Mouse (Mus musculus) stomach, postnatal 0 days (tissue): ENCODE data around the gene Dot1l. TPM values are rescaled to one million over a fixed set of nuclear protein-coding genes. Genes with fewer than 3 reads are reported as not detected.

ENCODE experiments used
- ATAC-seq: fragments of 200-750 bp; cut with Nextera tagmentation; 2 replicates; pipeline ENCODE4 v1.8.0; 2017; ENCODE audit not compliant: low FRiP score, low TSS enrichment
- DNase-seq: peaks from one replicate; pipeline ENCODE4 v3.0.0-alpha.2; 2016; ENCODE audit warnings: low spot score
- H3K27ac ChIP-seq: fragments of 300-500 bp; sonication (generic); replicated peaks from 2 replicates; pipeline ENCODE4 v1.5.1; 2014; ENCODE audit warnings: mild to moderate bottlenecking, control low read depth
- H3K27me3 ChIP-seq: fragments of 300-500 bp; sonication (generic); 2 replicates; pipeline ENCODE4 v1.6.1; 2014; ENCODE audit warnings: low read length; ENCODE audit not compliant: control insufficient read depth, insufficient read depth
- H3K36me3 ChIP-seq: fragments of 300-500 bp; sonication (generic); 2 replicates; pipeline ENCODE4 v1.6.1; 2014; ENCODE audit warnings: low read length, mixed read lengths; ENCODE audit not compliant: control insufficient read depth, insufficient read depth
- H3K4me1 ChIP-seq: fragments of 300-500 bp; sonication (generic); replicated peaks from 2 replicates; pipeline ENCODE4 v1.6.1; 2014; ENCODE audit warnings: antibody characterized with exemption; ENCODE audit not compliant: control insufficient read depth, insufficient read depth
- H3K4me2 ChIP-seq: fragments of 300-500 bp; sonication (generic); replicated peaks from 2 replicates; pipeline ENCODE4 v1.6.1; 2014; ENCODE audit warnings: low read depth, mild to moderate bottlenecking, control low read depth, moderate library complexity
- H3K4me3 ChIP-seq: fragments of 300-500 bp; sonication (generic); 2 replicates; pipeline ENCODE4 v1.5.1; 2014; ENCODE audit warnings: low read depth, low read length, control low read depth
- H3K9ac ChIP-seq: fragments of 300-500 bp; sonication (generic); 2 replicates; pipeline ENCODE4 v1.6.1; 2014; ENCODE audit warnings: mild to moderate bottlenecking, low read length, control low read depth, mixed read lengths
- H3K9me3 ChIP-seq: fragments of 300-500 bp; sonication (generic); 2 replicates; pipeline ENCODE4 v1.6.1; 2016; ENCODE audit warnings: low read length; ENCODE audit not compliant: control insufficient read depth
- CTCF ChIP-seq: IDR thresholded peaks from 2 replicates; pipeline ENCODE4 v1.5.1; 2016; ENCODE audit warnings: antibody characterized with exemption, low read depth, mild to moderate bottlenecking, moderate library complexity
- EP300 ChIP-seq: optimal IDR thresholded peaks from 2 replicates; pipeline ENCODE3; 2016; ENCODE audit warnings: antibody characterized with exemption
- WGBS: fragments of 180-500 bp; shearing (Covaris S2); extraction: QIAGEN DNeasy Blood & Tissue Kit; methylation state at CpG from one replicate; pipeline ENCODE4 v1.1.7; 2014; 5-methylcytosine and 5-hydroxymethylcytosine counted together
- polyA plus RNA-seq: library from polyadenylated mRNA; unstranded; fragments of >200 nt; fragmentation: Nextera tagmentation; extraction: Ambion mirVana; gene quantifications from 2 replicates; pipeline ENCODE4 v1.2.1, GENCODE M21; 2015

Gene Dot1l
- polyA plus RNA-seq, 1 experiment from 2014 or later = 5.4 TPM

GRCm38 (mm10) chr10:80838346-80838912 lies 83.4 kb downstream of the Dot1l start:
- Histone ChIP-seq H3K27ac (no peak overlapping the region), H3K27me3 (no peaks in the 10 kb centered on the region; the same call in 1 of the 2 replicates), H3K9ac (no peak overlapping the region), H3K36me3 (no peaks in the 10 kb centered on the region), H3K4me3 (no peak overlapping the region), H3K4me1 (no peaks in the 10 kb centered on the region), H3K9me3 (no peaks in the 10 kb centered on the region), H3K4me2 (no peak overlapping the region)
- 55% methylated on average over 2 of the region's 2 CpGs for WGBS
- DNase-seq (no peak), ATAC-seq (no peak)
- TF ChIP-seq CTCF (no peak), EP300 (no peak)

DNA sequence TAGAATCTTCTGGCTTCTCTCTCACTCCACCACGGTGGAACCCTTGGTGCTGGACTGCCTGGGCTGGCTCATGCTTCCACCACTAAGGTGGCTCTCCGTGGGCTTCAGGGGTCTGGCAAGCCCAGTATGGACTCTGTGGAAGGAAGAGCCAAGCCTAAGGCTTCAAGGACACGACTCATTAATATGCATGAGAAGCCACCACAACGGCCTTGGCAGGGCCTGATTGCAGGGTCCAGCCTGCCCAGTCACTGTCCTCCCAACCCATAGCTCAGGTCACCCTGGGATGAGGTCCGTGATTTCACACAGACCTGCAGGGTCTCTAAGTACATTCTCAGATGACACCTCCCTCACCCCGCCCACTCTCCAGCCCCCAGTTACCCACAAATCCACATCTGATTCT lies 84.8 kb downstream of the Dot1l start:
- 65% methylated on average over 6 of the region's 6 CpGs for WGBS
- Histone ChIP-seq H3K4me1 (no peaks in the 10 kb centered on the region), H3K4me3 (no peak overlapping the region), H3K4me2 (no peak overlapping the region), H3K36me3 (no peaks in the 10 kb centered on the region), H3K9ac (no peak overlapping the region), H3K27ac (no peak overlapping the region), H3K27me3 (peaks cover 4% of the 10 kb centered on the region; the same call in 1 of the 2 replicates), H3K9me3 (no peaks in the 10 kb centered on the region)
- ATAC-seq (no peak), DNase-seq (no peak)
- no peak for TF ChIP-seq CTCF
- TF ChIP-seq EP300 = no peak

DNA sequence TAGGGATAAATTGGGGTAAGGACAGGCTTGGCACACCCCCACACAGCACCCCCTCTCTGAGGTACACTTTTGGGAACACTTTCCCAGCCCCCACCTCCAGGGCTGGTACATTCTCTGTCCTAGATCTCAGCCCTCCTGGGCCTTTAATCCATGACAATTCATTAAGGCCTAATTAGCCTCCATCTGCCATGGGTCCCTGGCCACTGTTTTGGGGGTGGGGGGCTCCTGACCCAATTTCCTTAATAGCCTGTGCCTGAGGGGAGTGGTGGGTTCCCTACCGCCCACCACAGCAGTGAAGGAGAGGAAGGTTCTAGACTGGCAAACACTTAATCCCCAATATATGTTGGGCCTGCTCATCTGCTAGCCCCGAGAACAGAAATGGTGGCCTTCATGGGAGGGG lies 86.7 kb downstream of the Dot1l start:
- Histone ChIP-seq H3K27ac (no peak overlapping the region), H3K36me3 (no peaks in the 10 kb centered on the region), H3K9me3 (no peaks in the 10 kb centered on the region), H3K27me3 (peaks cover 4% of the 10 kb centered on the region; the same call in 1 of the 2 replicates), H3K4me3 (no peak overlapping the region), H3K4me1 (no peaks in the 10 kb centered on the region), H3K4me2 (no peak overlapping the region), H3K9ac (no peak overlapping the region)
- no peak for TF ChIP-seq EP300
- TF ChIP-seq CTCF = no peak
- DNase-seq (no peak), ATAC-seq (no peak)
- 68% methylated on average over 2 of the region's 2 CpGs for WGBS

GRCm38 (mm10) chr10:80842334-80842733 lies 87.3 kb downstream of the Dot1l start:
- Histone ChIP-seq H3K27ac (no peak overlapping the region), H3K9ac (no peak overlapping the region), H3K4me3 (no peak overlapping the region), H3K27me3 (peaks cover 4% of the 10 kb centered on the region; the same call in 1 of the 2 replicates), H3K4me1 (no peaks in the 10 kb centered on the region), H3K4me2 (no peak overlapping the region), H3K36me3 (no peaks in the 10 kb centered on the region), H3K9me3 (no peaks in the 10 kb centered on the region)
- TF ChIP-seq EP300 (no peak), CTCF (no peak)
- ATAC-seq (no peak), DNase-seq (no peak)
- WGBS = 73% methylated on average over 15 of the region's 15 CpGs

GRCm38 (mm10) chr10:80843087-80843930 lies 88.3 kb downstream of the Dot1l start:
- Histone ChIP-seq H3K9ac (peak overlapping the region; percentile 43; the same call in 1 of the 2 replicates), H3K27ac (no peak overlapping the region), H3K4me3 (peak overlapping the region; percentile 41), H3K4me2 (peak overlapping the region; percentile 62), H3K4me1 (no peaks in the 10 kb centered on the region), H3K36me3 (no peaks in the 10 kb centered on the region), H3K27me3 (peaks cover 4% of the 10 kb centered on the region; the same call in 1 of the 2 replicates), H3K9me3 (no peaks in the 10 kb centered on the region)
- DNase-seq (no peak), ATAC-seq (no peak)
- WGBS = 10% methylated on average over 31 of the region's 32 CpGs
- no peak for TF ChIP-seq EP300
- no peak for TF ChIP-seq CTCF
